Mouse (Mus musculus) spleen, adult 2 months (tissue): Measurements from ENCODE around the gene Zxdb.

Source experiments
- CTCF ChIP-seq: fragments of 200-500 bp; IDR thresholded peaks from 2 replicates; pipeline ENCODE4 v1.5.1; 2011; ENCODE audit warnings: mild to moderate bottlenecking, inconsistent platforms; ENCODE audit not compliant: insufficient read depth, insufficient read length, insufficient replicate concordance; ENCODE audit errors: extremely low read depth
- POLR2A ChIP-seq: fragments of 200-500 bp; IDR thresholded peaks from 2 replicates; pipeline ENCODE4 v1.6.1; 2011; ENCODE audit warnings: low read depth, low read length, inconsistent platforms

DNA sequence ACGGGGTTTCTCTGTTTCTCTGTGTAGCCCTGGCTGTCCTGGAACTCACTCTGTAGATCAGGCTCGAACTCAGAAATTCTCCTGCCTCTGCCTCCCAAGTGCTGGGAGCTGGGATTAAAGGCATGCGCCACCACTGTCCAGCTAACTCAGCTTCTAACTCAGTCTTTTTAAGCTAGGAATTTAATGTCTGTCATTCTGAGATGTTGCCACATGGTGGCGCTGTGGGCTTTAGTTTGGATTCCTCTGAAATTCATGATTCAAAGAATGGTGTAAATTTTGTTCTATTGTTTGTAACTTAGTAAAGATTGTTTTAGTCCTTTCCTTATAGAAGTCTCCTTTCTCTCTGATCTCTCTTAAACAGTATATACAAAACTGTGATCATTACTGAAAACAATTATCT, 49.4 kb upstream of the Zxdb start:
- TF ChIP-seq CTCF (no peak), POLR2A (no peak)
